Mouse (Mus musculus) Muller cell, postnatal 12 days (primary cell): ENCODE measurements around the gene Ly6g6e.
"Not testable (repeated sequence)": the region's sequence is repeated elsewhere in the genome, so short reads cannot be mapped to it uniquely, and the experiment has no call there.

Source experiments
- DNase-seq: peaks from one replicate; pipeline ENCODE4 v3.0.0-alpha.2; 2015; ENCODE audit errors: inconsistent ontology term

Ly6g6e gene

DNA sequence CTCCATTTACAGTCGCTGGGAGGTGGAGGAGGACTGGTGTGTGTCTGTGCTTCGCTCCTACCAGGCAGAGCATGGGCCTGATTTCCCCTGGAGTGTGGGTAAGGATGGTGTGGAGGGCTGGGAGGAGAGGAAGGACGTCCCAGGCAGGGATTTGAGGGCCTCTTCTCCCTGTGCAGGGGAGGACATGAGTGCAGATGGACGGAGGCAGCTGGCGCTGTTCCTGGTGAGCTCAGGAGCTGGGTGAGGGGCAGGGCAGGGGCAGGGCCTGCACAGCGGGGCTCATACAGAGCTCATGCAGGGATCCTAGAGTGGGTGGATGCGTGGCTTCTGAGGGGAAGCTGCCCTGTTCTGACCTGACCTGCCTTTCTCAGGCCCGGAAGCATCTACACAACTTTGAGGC is 25.6 kb downstream of the Ly6g6e start:
- DNase-seq, result no peak

DNA sequence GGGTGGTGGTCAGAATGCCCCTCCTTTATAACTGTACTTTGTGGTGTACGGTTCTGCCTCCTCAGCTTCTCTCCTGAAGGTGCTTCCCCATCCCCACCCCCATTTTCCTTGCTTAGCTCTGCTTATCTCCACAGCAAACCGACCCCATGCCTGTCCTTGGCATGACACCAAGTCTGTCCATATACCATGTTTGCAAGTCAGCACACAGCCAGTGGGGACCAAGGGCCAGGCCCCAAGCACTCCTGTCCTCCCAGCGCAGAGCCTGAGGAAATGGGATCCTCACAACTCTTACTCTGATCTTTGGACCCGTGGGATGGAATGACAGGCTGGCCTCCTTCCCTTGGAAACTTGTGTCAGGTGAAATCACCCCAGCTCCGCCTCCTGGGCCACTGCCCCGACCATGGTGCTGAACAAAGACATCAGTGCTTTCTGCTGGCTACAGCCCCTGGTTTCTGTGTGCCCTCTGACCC is 26.6 kb downstream of the Ly6g6e start:
- DNase-seq, result no peak

DNA sequence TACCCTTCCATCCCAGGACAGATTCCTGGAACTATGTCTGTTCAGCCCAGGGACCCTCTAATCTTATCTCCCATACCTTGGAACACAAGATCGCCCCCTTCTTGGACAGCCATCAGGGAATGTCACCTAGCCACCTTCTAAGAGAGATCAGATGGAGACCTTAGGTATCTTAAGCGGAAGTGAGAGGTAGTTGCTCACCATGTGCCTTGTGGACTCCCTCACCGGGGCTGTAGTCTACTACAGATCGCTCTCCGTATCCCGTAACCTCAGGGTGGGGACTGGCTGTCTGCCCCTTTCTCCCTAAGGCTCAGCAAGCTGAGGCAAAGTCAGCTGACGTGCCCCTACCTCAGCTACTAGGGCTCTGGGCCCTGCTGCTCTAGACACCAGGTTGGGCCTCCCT is 27.4 kb downstream of the Ly6g6e start:
- DNase-seq, result no peak

DNA sequence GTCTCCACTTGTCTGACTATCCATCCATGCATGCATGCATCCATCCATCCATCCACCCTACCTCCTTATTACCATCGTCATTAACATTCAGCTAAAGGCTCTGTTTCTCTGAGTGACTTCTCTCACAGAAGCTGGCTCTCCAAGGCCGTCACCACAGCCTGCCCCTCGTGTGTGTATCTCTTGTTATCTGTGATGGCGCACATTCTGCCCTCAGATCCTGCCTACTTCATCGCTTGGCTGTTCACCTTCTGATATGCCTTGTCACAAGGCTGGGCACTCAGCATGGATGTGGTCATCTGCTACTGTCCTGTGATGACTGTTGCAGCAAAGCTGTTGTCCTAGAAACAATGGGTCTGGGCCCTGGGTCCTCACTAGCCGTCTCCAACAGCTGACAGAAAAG is 28.1 kb downstream of the Ly6g6e start:
- DNase-seq, result no peak

DNA sequence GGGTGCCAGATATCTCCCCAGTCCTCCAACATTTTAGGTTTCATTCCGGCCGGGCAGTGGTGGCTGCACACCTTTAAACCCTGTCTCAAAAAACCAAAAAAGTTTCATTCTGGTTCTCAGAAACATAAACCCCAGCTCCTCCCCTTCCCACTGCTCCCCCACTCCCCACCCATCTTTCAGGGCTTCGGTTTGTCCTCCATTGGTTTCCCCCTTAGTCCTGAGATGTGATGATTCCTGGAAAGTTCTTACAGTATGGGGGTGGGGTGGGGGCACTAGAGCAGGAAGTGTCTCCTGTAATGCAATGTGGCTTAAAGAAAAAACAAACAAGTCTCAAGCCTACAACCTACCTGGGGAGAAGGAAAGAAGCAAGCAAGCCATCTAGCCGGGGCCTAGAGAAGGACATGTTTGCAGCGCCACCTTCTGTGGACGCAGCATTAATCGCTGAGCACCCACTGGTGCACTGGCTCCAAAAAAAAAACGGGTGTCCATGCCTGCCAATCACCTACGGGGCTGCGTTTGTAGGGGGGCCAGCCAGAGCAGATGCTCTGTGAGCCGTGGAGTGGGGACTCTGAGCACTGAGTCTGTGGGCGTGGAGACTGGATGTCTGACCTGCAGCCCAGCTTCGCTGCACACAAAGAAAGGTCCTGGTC is 29.2 kb downstream of the Ly6g6e start:
- peak; percentile 51 for DNase-seq

DNA sequence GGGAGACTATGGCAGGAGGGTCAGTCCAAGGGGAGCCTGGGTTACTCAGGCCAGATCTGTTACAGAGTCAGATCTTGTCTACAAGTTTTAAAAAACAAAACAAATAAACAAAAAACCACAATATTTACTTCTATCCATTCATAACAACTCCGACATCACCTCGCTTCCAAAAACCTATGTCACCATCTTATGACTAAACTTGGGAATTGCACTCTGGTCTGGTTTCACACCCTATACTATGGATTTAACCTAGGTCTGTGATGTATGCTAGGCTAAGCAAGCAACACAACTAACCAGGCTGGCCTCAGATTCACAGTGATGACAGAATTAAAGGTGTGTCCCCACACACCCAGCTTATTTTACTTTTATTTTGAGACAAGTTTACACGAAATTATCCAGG is 29.8 kb downstream of the Ly6g6e start:
- DNase-seq, result no peak

DNA sequence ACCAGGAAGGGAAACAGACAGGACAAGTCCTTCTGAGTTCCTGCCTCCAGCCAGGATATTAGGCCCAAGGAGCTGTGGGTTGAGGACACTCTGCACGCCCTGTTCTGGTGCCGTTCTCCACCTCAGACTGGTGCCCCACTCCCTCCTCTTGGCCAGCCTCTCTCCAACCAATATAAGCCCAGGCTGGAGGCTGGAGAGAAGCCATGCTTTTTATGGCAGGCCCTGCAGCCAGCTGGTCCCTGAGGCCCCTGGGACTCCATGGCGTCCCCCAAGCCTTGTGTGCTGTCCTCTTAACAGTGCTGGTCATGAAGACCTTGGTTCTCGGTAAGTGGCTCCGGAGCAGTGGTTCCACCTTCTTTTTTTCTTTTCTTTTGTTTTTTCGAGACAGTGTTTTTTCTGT is 31.4 kb downstream of the Ly6g6e start, which contains the start of gene Ly6g5c:
Gene Ly6g5c, plus strand, starts transcription at position 183 of the 400 bp plus-strand sequence.
- no peak for DNase-seq

DNA sequence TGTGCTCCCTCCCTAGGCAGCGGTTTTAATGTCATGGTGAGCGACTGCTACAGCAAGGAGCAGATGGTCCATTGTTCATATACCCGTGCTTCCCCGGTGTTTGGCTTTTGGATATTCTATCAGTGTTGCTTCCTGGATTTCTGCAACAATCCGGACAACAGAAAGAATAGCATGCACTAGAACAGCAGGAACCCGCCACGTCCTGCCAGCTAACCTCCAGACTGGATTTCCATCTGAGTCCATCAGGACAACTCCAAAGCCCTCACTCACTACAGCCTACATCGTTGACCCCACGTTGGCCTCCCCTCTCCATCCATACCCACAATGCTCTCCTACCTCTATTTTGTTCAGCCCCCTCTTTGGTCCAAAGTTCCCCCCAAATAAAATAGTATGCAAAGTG is 35.1 kb downstream of the Ly6g6e start:
- no peak for DNase-seq

DNA sequence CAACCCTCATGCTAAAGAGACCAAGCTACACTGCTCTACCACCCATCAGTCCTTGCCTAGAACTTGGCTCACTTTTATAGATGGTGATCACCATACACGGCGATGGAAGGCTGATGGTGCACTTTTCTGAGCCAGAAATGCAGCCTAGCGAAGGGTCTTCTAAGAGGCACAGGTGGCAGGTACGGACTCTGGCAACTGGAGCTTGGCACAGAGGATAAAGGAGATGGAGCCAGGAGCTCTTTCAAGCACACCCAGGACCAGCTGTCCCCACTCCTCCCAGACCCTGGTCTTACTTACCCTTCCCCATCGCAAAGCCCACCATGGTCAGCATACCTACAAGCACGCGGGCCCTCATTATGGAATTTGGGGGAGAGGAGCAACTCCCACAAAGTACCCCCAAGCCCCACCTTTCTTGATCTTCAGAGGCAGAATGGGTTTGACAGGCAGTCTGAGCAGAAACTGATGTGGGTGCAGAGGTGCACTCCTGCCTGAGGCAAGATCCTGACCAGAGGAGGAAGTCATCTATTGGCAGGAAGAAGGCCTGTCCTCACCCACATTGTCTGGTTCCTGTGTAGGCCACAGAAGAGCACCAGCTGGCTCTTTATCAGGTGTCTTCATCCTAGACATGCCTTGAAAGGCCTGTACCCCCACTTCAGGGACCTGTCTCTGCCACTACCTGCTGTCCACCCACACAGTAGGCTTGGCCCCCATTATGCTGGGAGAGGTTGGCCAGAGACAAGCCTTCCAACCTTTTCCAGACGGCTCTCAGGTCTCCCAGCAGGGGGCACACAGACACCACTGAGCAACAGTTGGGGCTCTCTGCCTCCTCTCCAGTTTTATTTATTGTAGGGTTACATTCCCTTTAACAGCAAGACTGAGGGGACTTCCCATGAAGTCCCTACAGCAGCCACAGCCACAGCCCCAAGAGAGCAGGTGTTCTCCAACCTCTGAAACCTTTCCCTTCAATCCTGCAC is 38.6 kb downstream of the Ly6g6e start, which contains the start of gene Ly6g5b:
Gene Ly6g5b, minus strand, starts transcription at position 383 of the 974 bp plus-strand sequence.
- no peak for DNase-seq

DNA sequence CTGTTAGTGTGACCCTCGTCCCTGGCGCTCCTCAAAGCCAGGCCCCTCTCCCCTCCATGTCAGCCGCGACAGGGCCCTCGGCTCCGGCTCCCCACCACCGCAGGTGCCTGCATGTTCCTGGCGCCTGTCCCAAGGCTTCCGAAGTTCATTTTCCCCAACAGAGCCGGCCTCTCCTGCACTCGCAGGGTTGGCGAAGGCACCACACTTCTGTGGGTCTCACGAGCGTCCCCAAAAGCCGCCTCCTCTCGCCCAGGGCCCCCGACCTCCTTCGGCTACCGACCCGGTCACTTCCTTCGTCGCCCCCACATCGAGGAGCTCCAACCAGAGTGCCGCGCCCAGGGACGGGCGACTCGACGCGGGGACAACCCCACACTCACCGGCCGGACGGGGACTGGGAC is 44.0 kb downstream of the Ly6g6e start:
- DNase-seq, result no peak

DNA sequence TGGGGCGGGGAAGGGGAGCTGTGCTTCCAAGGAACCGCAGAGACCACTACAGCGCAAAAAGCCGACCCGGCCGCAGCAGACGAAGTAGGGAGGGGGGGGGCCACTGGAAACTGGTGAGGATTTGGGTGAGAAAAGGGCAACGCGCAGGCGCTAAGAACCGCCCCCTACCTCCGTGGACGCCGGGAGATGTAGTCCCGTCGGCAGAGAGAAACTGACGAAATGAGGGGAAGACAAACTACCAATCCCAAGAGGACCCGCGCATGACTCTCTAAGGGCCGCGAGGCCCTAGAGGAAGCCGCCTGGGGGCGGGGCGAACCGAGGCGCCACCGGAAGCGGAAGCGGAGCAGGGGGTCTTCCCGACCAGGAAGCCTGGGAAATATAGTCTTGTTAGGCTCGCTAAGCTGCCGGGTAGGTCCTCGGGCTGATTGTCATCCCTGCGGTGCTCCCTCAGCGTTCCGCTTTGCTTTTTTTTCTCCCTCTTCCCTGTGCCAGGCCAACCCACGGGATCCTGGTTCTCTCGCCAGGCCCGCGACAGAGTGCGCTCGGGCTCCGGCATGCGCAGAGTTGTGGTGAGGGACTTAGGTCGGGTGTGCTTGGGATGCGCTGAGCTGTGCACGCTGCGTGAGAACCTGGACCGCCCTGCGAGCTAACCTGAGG is 44.6 kb downstream of the Ly6g6e start, which contains the start of gene Gpank1:
Gene Gpank1, plus strand, starts transcription at position 313 of the 657 bp plus-strand sequence.
- peak; percentile 99 for DNase-seq

DNA sequence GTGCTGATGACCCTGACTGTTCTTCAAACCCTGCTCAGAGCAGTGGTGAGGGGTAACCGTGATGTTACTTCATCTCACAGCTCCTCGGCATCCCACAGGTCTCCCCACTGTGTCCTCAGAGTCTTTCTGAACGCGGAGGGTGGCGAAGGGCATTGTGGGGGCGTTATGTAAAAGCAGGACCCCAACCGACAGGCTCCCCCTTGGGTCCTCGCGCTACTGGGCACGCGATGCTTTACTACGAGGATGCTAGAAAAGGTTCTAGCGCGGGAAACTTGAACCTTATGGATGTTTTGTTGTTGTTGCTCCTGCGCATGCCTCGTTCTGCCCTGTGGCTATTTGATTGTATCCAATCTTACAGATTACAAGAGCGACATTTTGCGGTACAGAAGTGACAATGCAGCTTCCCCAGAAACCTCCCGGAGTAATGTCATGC is 45.2 kb downstream of the Ly6g6e start, which contains the start of gene Csnk2b:
Gene Csnk2b, minus strand, starts transcription at position 183 of the 433 bp plus-strand sequence.
- DNase-seq, result peak; percentile 76

DNA sequence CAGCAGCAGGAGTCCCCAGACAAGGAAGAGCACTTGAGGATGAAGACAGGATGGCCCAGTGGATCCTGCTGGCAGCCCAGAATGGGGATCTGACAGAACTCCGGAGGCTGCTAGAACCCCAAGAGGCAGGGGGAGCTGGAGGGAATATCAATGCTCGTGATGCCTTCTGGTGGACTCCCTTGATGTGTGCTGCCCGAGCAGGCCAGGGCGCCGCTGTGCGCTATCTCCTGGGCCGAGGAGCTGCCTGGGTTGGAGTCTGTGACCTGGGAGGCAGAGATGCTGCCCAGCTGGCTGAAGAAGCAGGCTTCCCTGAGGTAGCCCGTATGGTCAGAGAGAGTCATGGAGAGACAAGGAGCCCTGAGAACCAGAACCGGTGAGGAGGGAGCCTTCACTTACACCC is 46.6 kb downstream of the Ly6g6e start:
- not testable (repeated sequence) for DNase-seq

DNA sequence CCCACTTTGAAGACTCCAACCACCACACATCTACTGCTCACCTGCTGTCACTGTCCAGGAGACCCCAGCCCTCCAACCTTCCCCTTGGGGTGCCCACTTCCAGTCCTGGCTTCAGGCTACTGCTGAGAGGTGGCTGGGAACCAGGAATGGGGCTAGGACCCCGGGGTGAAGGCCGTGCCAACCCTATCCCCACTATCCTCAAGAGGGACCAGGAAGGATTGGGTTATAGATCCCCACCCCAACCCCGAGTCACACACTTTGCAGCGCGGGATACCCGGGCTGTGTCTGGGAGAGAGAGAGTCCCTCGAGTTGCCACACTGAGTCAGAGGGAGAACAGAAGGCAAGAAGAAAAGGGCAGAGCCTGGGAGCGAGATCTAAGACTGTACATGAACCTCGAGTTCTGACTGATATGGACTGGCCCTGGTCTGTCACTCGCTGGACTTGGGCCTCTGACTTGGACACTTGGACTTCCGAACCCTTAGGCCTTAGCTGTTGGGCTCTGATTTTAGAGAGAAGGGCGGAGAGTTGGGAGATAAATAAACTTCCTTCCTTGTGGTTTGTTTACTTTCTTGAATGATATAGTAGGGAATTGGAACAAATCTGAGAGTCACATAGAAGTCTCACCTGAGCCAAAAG is 47.7 kb downstream of the Ly6g6e start:
- not testable (repeated sequence) for DNase-seq

DNA sequence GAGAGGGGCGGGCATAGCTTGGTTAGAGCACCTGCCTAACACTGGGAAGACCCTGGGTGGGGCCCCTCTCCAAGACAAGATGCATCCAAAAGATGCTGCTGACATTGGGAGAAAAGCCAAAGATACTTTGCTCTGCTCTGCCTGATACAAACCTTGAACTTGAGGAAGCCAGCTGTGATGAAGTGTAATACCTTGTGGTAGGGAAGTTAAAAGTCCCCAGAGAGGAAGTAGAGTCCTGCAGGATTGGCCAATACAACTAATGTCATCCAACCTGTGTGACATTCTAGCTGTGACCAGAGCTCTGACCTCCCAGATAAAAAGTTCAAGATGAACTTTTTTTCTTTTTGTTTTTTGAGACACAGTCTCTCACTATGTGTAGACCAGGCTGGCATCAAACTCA is 48.4 kb downstream of the Ly6g6e start:
- no peak for DNase-seq

DNA sequence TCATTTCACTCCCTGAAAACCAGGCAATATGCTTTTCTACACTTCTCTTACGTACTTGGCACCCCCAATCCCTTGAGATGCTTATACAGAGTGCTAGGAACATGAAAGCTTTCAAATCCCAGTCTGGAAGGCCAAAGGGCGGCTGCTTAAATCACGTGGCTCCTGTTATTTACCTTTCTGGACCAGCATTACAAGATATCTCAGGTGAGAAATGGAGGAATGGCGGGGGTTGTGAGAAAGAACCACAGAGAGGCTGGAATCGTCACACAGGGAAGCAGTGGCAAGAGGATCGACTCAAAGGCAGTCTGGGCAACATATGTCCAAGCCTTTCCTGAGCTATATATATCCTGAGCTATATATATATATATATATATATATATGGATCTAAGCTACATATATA is 48.9 kb downstream of the Ly6g6e start:
- no peak for DNase-seq

DNA sequence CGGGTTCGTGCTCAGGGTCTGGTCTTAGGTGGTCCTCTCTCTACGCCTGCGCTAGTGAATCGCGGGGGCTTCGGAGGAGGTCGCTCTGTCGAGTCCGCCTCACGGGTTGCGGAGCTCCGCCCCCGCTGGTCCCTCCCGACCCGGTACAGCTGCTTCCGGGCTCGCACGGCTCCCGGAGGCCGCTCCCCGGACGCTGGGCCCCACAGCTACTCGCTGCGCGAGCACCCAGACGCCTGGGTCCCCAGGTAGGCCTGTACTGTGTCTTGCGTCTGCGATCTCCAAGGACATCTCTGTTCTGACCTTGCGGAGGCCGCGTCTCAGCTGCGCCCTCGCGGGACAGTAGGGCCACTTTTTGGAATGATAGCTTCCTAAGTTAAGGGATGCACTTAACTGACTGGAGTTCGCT is 49.5 kb downstream of the Ly6g6e start, which contains the start of gene D17H6S53E:
Gene D17H6S53E, plus strand, starts transcription at position 168 of the 406 bp plus-strand sequence.
- DNase-seq, result peak; percentile 76

DNA sequence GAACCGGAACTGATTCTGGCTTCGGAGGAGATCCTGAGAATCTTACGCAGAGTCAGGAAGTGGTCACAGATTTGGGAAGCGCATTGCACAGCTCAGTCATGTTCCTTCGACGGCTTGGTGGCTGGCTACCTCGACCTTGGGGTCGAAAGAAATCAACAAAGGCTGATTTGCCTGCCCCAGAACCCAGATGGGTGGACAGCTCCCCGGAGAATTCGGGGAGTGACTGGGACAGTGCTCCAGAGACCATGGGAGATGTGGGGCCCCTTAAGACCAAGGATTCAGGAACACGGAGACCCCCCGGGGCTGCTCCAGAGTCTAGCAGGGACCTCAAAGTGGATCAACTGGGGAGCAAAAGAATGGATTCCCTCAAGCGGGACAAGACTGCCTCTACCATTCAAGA is 50.3 kb downstream of the Ly6g6e start:
- no peak for DNase-seq
